ENCODE assay signal across 10 mouse cellular contexts in the genomic region with DNA sequence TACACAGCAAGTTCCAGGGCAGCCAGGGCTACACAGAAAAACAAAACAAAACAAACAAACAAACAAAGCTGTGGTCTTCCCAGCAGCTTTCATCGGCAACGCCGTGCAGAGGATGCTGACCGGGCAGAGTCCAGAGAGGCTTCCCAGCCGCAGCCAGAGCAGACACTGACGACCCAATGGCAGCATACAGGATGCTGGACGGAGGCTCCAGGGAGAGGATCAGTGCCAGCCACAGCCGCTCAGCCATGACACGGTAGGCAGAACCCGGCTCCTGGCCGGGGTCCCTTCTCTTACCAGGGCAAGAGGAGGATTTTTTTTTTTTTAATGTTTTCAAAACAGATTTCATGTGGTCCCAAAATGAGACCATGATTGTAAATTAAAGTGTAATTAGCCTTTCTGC.
"Had no signal": no experiment of that assay in that cellular context is flagged by ENCODE, and none has a peak within 500 bp of the region (broad histone marks: within the 10 kb centered on the region; RNA-seq: fewer than 3 reads in every experiment).

No protein-coding gene starts in this region.

- H3K4me3 ChIP-seq: limb, embryonic 13.5 days; midbrain, embryonic 13.5 days had no signal

- ATAC-seq: midbrain, embryonic 13.5 days had no signal

- H3K9ac ChIP-seq: limb, embryonic 13.5 days; liver, embryonic 14.5 days; midbrain, embryonic 13.5 days had no signal

- DNase-seq: layer of hippocampus, adult 9-11 months; layer of hippocampus, postnatal 36 days; lung, adult 18-20 months; right cerebral cortex, adult 18-20 months; thymus, postnatal 4 days had no signal

- H3K9me3 ChIP-seq: limb, embryonic 13.5 days had no signal

- H3K27ac ChIP-seq: kidney, postnatal 0 days; limb, embryonic 13.5 days; liver, embryonic 14.5 days; midbrain, embryonic 13.5 days; stomach, postnatal 0 days had no signal

- H3K4me2 ChIP-seq: limb, embryonic 13.5 days; midbrain, embryonic 13.5 days had no signal

- H3K36me3 ChIP-seq: limb, embryonic 13.5 days; midbrain, embryonic 13.5 days had no signal
